Mouse (Mus musculus): ENCODE measurements around the gene Slc6a16.

The Slc6a16 gene

GRCm38 (mm10) chr7:45240633-45241388, at the start of gene Slc6a16:
TSS of gene Slc6a16 (plus strand) at chr7:45241085.
- DNase-seq, result peak; percentile 80

DNA sequence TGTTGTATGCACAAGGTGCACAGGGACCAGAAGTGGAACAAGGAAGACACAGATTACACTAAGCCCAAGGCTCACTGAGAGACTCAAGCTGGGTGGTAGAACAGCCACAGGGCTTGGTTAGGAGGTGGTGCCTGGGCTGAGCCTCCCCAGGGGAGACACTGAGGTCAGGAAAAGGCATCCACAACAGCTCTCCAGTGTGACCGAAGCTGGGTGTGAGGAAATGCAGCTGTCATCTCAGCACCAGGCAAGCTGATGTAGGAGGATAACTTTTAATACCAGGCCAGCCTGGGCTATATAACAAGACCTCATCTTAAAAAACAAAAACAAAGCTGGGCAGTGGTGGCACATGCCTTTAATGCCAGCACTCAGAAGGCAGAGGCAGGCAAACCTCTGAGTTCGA, 49.7 kb upstream of the Slc6a16 start:
- no peak for DNase-seq

- DNase-seq, result peak; percentile 55
These were observed 49.0 kb upstream of the Slc6a16 start for GRCm38 (mm10) chr7:45191803-45192363.

GRCm38 (mm10) chr7:45192585-45193310, 48.1 kb upstream of the Slc6a16 start:
- no peak for DNase-seq

GRCm38 (mm10) chr7:45193406-45193805, 47.5 kb upstream of the Slc6a16 start:
- DNase-seq, result no peak

GRCm38 (mm10) chr7:45193871-45194785, 46.8 kb upstream of the Slc6a16 start:
- DNase-seq, result no peak

- peak; percentile 78 for DNase-seq
These were observed 45.3 kb upstream of the Slc6a16 start for GRCm38 (mm10) chr7:45195341-45196175.

DNA sequence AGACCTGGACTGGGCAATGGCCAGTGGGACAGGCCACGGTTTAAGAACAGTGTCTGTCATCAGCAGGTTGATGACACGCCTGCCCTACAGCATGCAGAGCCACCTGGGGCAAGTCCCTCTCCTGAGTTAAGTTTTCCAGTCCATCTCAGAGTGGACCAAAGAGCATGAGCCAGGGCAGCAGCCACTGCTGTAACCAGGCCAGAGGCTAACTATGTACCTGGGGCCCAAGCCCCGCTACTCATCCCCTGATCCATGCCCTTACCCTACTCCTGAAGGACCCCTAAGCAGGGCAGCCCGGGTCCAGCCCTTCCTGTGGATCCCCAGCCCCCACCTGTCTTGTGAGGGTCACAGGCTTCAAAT, 44.7 kb upstream of the Slc6a16 start:
- no peak for DNase-seq

GRCm38 (mm10) chr7:45196994-45197393, 43.9 kb upstream of the Slc6a16 start:
- no peak for DNase-seq

DNA sequence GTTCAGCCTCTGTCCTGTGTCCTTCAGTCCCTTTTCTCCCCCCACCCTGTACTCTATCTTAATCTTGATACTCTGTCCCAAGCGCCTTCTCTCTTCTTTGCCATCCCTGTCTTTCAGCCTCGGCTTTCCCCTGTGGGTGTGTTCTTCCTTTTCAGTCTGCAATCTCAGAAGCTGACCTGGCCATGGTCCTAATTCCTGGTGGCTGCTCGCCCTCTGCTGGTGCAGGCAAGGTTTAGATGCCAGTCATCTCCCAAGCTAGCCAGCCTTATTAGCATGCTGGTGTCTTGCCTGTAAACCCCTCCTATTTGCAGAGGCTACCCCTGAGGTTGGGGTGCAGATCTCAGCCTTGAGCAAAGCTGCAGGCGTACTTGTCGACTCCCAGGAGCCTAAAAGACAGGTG, 42.5 kb upstream of the Slc6a16 start:
- DNase-seq, result peak; percentile 88

DNA sequence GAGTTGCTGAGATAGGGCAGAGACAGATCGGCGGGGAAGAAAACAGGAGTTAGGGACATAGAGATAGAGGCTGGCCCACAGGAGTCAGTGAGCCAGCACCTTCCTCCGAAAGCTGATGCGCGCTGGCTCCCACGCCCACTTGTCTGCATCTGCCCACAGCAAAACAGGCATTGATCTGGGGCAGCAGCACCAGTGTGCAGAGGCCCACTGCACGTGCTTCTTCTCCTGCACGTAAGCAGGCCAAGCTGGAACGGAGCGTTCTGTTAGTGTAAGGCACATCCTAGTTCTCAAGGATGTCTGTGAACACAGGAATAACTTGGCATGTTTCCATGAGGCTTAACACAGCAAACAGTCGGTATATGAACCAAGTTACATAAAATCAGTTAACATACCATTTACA, 41.9 kb upstream of the Slc6a16 start:
- no peak for DNase-seq

- DNase-seq, result peak; percentile 23
These were observed 38.2 kb upstream of the Slc6a16 start for GRCm38 (mm10) chr7:45202654-45203053.

DNA sequence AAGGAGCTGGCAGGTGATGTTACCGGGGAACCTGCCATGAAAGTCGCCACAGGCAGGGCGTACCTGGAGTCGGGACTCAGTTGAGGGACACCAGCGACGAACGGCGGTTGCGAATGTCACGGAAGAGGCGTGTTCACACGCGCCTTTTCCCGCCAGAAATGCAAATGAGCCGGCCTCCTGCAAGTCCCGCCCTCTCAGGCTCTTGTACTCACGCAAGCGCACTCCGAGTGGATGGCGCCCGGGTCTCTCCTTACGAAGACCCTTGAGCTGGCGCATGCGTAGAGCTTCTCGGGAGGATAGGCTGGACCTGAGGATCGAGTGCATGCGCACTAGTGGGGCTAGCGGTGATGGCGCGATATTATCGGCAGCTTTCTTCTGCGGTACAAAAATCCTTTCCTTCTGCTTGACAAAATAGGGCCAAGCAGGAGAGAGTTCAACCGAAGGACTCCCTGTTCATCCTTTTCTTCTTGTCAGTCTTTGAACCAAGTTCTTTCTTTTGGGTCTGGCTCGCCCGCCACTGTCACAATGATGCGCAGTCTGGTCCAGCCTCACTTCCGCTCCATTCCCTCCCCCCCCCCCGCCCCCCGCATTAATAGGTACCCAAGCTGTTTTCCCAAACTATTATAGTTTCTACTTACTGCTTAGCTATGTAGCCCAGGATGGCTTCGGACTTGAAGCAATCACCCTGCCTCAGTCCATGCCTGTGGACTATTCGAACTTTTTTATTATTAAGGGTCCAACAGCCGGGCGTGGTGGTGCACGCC, 36.3 kb upstream of the Slc6a16 start, which contains the start of gene Ccdc155:
Gene Ccdc155 (minus strand): TSS at position 513 of the 764 bp plus-strand sequence.
- peak; percentile 99 for DNase-seq

GRCm38 (mm10) chr7:45208260-45208659, 32.6 kb upstream of the Slc6a16 start:
- DNase-seq, result no peak

- DNase-seq, result no peak
These were observed 29.8 kb upstream of the Slc6a16 start for GRCm38 (mm10) chr7:45211070-45211469.

DNA sequence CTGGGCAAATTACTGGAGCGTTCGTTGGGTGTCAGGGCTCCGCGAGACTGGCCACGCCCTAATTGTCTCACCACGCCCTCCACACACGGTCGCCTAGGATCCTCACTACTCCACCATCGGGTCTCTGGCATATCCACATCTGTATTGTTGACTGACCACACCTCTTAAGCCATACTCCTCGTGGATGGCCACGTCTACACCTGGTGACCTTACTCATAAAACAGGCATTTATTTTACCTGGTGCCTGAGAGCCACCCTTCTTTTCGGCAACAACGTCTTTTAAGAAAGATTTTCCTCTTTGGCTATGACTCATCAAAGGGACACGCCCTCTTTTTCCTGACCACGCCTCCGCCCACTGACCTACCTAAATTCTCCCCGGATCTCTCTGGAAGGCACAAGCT, 29.0 kb upstream of the Slc6a16 start, which contains the start of gene Dkkl1:
Gene Dkkl1 (minus strand): TSS at position 297 of the 401 bp plus-strand sequence.
- DNase-seq, result peak; percentile 27

- DNase-seq, result no peak
These were observed 28.5 kb upstream of the Slc6a16 start for GRCm38 (mm10) chr7:45212356-45212755.

GRCm38 (mm10) chr7:45213708-45214107, 27.2 kb upstream of the Slc6a16 start:
- DNase-seq, result no peak

DNA sequence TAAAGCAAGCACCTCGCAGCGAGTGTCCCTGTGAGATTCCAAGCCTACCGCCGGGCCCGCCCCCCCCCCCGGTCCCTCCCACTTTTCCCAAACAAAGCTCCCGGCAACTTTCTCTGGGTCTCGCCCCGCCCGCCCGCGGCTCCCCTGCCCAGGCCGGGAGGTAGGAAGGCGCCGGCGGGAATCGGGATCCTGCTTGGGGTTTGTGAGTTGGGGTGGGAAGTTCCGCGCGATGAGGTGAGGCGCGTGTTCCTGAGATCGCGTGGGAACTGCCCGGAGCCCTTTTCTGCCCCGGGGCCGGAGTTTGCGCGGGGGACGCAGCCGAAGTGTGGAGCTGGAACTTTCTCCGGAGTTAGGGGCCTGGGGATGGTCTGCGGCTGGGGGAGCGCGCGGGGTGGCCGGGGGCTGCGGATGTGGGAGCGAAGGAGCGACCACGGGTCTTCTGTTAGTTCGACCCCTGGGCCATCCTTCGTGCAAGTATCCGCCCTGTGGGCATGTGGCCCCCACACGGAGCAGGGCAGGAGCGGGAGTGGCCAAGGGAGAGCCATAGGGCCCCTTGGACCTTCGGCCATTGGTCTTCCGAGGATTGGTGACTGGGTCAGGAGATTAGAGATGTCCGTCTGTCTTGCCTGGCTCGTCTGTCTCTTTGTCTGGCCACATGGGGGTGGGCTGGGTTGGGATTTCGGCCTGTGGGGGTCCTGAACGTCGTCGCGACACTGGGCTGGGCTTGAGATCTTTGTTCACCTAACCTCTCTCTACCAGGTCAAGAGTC, 25.0 kb upstream of the Slc6a16 start, which contains the start of gene Tead2:
Gene Tead2 (plus strand): TSS at position 81 of the 769 bp plus-strand sequence.
- peak; percentile 82 for DNase-seq

Data from retina, postnatal 1 day (tissue).